20 mouse cellular contexts compared by ENCODE assay signal in the genomic region with DNA sequence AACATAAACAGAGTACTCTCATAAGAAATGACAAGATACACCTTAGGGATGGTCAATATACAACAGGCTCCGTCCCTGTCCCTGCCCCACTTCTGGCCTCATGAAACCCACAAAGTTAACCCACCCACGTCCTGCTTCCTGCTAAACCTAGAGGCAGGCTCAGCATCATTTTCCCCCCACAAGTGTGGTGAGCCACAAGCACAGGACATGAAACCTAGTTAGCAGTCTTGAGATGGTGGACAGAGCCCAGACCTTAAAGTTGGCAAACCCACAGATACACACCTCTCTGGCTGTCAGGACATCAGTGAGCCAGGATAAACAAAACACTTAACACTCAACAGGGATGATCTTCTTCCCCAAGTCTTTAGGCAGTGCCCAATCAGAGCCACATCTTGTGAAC.
A peak's percentile ranks its signal among the peaks of the same experiment; 100 is the strongest.
DNase-seq lines count a peak whose midpoint lies in the region; ATAC-seq lines count a peak whose summit lies in the region.
"Had no signal": no experiment of that assay in that cellular context is flagged by ENCODE, and none has a peak within 500 bp of the region (broad histone marks: within the 10 kb centered on the region; RNA-seq: fewer than 3 reads in every experiment).

No protein-coding gene starts in this region.

- peak; percentile 29 for DNase-seq in 416B (ENCODE audit: low read depth)
- DNase-seq in CD4-positive, CD25-positive, alpha-beta regulatory T cell, adult 2 months (ENCODE audit: low read depth, low spot score): peak; percentile 38
- no peak for DNase-seq in lung, adult 18-20 months
- DNase-seq in layer of hippocampus, postnatal 25 days (ENCODE audit: extremely low spot score in 1 of 2, low spot score in 1 of 2): no peak
- no peak for DNase-seq in layer of hippocampus, adult 11-12 months (ENCODE audit: low spot score)
- DNase-seq in neural tube, embryonic 10.5 days (ENCODE audit: extremely low spot score, low spot score): no peak
- DNase-seq: adrenal gland, adult 8-10 months; adrenal gland, postnatal 36 days; B cell, adult 2 months; cerebellum, adult 2 months; cerebellum, postnatal 10 days; embryo, embryonic 11 days; gastrocnemius, postnatal 36 days; heart, adult 11 months; heart, postnatal 10 days; heart, postnatal 4 days had no signal

- ATAC-seq in common myeloid progenitor, adult 5-6 weeks (replicated peaks; ENCODE audit: low read depth, poor library complexity, severe bottlenecking): peak; percentile 60
- ATAC-seq in megakaryocyte progenitor cell, adult 5-6 weeks (replicated peaks; ENCODE audit: poor library complexity): peak; percentile 37; the same call in 1 of the 2 replicates
- ATAC-seq: forebrain, embryonic 14.5 days; Patski had no signal

Comparison
In these comparisons a context has a peak if more than half of its experiments do, and no peak if none do; other contexts are left out.
1. DNase-seq: peak in 416B (single experiment) and CD4-positive, CD25-positive, alpha-beta regulatory T cell, adult 2 months (single experiment); none in lung, adult 18-20 months (0 of 2), layer of hippocampus, postnatal 25 days (0 of 2), layer of hippocampus, adult 11-12 months (single experiment) and neural tube, embryonic 10.5 days (single experiment).